Mouse (Mus musculus): ENCODE data around the gene Phtf1.

DNA sequence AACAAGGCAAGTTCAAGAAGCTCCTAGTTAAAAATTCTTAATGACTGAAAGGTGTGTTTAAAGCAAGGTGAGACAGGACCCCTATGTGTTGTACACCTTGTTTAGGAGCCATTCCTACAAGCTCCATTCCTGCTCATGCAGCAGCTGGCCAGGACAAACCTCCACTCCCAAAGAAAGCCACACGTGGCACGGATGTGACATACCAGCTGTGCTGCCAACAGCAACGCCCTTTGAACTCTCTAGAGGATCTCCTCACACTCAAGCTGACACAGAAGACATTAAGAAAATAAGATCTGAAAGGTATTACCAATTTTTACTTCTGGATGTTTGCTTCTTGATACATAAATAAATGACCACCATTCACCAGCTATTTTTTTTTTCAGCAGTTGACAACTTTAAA is 59.0 kb downstream of the Phtf1 start:
- TF ChIP-seq CTCF (IDR thresholded peaks at IDR 0.05) (no peak), POLR2A (IDR thresholded peaks at IDR 0.05; ENCODE audit: insufficient read depth, low read depth, low read length) (no peak)
